Mouse (Mus musculus) urinary bladder, postnatal 14 days (tissue): Measurements from ENCODE around the gene Ddx58.

Experiments
- DNase-seq: peaks from one replicate; pipeline ENCODE4 v3.0.0; 2021; ENCODE audit warnings: low spot score

Ddx58 gene

DNA sequence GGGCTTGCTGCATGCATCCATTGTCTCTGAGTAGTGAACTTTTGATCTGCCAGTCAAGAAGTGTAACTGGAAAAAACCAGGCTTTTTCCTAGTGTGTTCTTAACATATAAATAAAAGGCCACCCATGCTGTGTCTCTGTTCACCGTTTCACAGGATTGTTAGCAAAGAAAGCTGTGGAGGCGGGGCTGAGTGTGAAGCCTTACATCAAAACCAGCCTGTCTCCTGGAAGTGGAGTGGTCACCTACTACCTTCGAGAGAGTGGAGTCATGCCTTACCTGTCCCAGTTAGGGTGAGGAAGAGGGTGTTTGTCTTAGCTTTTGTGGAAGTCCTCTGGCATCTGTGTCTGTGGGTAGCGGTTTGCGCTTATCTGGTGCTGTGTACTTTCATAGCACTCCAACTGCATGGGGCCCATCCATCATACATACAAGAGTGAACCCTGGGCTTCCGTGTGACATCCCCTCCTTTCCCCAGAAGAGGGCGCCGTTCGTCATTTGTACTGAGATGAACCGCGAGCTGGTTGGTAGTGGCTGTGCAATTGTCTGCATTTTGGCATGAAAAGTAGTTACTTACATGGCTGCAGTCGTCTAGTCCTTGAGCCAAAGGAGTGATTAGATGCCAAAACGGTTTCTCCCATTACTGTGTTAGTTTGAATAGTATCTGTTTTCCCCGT is 56.8 kb downstream of the Ddx58 start:
- DNase-seq, result peak; percentile 68

DNA sequence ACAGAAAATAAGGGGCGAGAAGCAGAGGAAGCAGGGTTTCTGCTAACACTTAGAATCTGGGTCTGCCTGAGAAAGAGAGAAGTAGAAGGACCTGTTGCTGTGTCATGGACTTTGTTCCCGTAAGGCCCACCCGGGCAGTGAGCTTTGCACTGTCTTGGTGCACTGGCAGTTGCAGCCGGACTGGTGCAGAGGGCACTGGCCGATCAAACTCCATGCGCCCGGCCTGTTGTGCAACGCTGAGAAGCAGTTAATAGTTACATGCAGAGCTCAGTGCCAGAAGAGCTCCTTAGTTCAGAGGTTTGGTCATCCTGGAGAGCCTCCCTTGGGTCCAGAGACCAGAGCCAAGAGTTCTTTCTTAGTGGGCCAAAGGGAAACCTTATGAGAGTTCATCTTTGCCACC is 57.9 kb downstream of the Ddx58 start:
- no peak for DNase-seq

- no peak for DNase-seq
Observed at GRCm38 (mm10) chr4:40180046-40180445, 59.6 kb downstream of the Ddx58 start.

GRCm38 (mm10) chr4:40178584-40178983 is 61.0 kb downstream of the Ddx58 start:
- no peak for DNase-seq

- DNase-seq, result no peak
Observed at GRCm38 (mm10) chr4:40174321-40174720, 65.3 kb downstream of the Ddx58 start.

GRCm38 (mm10) chr4:40172336-40172735 is 67.3 kb downstream of the Ddx58 start:
- no peak for DNase-seq

- no peak for DNase-seq
Observed at GRCm38 (mm10) chr4:40171477-40171876, 68.2 kb downstream of the Ddx58 start.

GRCm38 (mm10) chr4:40163646-40164045 is 76.0 kb downstream of the Ddx58 start:
- no peak for DNase-seq

- DNase-seq, result no peak
Observed at GRCm38 (mm10) chr4:40160591-40161434, 78.8 kb downstream of the Ddx58 start.

- DNase-seq, result no peak
Observed at GRCm38 (mm10) chr4:40158224-40158540, 81.4 kb downstream of the Ddx58 start.

DNA sequence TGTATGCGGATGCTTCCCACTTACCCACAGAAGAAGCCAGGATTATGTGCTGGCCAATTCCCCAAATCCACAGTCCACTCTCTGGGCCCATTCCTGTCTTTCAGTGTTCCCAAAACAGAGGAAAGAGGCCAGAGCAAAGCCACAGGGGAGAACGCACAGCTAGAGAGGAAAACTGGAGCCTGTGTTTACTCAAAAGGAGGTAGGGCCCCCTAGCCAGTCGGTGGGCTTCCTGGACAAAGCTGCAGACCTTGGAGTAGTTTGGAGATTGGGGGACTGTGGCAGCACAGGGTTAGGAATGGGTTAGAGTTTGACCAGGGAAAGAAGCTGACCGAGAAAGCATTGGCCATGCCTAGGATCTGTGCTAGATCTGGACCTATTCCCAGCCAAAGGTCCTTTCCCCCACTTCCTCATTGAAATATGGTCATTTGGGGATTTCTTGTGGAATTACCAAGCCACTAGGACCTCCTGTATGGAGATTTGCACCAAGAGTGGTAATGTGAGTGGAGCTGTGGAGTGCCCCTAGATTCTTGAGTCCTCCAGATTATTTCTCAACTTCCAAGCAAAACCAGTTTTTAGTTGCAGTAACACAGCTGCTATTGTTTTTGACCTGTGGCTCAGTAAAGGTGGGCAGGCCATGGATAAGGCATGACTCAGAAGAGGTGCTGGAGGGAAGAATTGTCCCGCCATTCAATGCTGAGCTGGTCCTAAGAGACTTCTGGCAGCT is 82.0 kb downstream of the Ddx58 start:
- no peak for DNase-seq

DNA sequence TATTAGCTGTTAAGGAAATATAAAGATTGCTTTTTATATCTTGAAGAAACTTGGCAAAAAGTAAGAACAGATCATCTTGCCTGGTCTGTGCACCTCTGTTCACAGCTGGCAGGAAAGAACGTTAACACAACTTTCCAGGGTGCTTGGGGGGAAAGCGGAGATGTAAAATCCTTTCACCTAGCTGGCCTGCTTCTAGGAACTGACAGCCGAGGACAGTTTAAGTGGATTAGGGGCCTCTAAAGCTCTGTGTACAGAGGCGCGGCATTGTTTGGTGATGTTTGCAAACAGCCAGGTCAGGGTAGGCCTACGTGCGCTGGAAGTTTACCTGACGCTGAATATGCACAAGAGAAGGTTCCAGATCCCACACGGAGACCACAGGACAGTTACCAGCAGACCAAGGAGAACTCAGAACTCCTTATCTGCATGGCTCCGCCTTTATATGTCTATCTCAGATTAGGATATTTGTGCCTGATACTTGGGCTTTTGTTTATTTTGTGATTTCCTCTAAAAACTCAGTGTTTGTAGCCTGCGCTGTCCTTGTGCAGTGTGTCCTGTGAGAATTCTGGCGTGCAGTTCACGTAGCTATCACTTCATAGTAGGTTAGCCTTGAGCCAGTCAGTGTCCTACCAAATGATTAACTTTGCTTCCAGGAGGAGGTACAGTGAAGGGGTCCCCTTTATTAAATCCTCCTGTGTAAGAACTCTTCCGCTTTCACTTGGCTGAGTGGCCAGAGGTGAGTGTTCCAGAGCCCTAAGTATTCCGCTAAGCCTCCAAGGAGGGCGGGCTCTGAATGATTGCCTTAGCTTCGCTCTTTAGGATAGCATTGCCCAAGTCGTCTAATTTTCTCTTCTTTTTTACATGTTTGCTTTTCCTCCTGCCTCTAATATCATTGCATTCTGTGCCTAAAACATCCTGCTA is 82.8 kb downstream of the Ddx58 start:
- DNase-seq, result no peak

DNA sequence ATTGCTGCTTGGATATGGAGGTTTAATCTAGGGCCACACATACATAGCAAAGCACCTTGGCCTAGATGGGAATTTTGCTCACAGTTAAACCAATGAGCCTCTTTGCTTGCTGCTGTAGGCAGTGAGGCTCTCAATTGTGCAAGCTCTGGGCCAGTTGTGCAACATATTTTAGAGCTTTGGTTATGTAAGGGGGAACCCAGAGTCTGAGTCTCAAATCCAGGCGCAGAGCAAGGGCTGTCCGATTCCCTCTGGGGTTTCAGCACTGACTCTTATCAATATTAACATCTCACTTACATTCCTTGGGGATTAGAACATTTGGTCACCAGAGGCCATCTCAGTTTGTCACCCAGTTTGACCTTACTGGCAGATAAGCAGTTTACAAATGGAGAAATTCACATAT is 83.5 kb downstream of the Ddx58 start:
- DNase-seq, result peak; percentile 70

GRCm38 (mm10) chr4:40155467-40155999 is 84.1 kb downstream of the Ddx58 start:
- DNase-seq, result no peak

- DNase-seq, result no peak
Observed at GRCm38 (mm10) chr4:40154751-40155150, 84.9 kb downstream of the Ddx58 start.
